Mouse (Mus musculus) neutrophil, adult 5-6 weeks (primary cell): ENCODE data around the gene Uvrag. TPM values are rescaled to one million over a fixed set of nuclear protein-coding genes. Genes with fewer than 3 reads are reported as not detected.
A peak's percentile ranks its signal among the peaks of the same experiment; 100 is the strongest.
"Not testable (repeated sequence)": the region's sequence is repeated elsewhere in the genome, so short reads cannot be mapped to it uniquely, and the experiment has no call there.

ENCODE experiments used
- ATAC-seq: fragments of 151-379, 151-347 bp; 2 replicates; pipeline ENCODE4 v1.8.0; 2017; ENCODE audit warnings: mild to moderate bottlenecking, moderate TSS enrichment; ENCODE audit not compliant: insufficient number of reproducible peaks, poor library complexity, low FRiP score, severe bottlenecking; ENCODE audit errors: extremely low read depth
- total RNA-seq: library from RNA; stranded (forward); fragments of 200-1000 nt; gene quantifications from 2 replicates; pipeline ENCODE4 v1.2.3, GENCODE M21; 2017

Gene Uvrag
- total RNA-seq, 1 experiment from 2014 or later = 90.1 TPM

DNA sequence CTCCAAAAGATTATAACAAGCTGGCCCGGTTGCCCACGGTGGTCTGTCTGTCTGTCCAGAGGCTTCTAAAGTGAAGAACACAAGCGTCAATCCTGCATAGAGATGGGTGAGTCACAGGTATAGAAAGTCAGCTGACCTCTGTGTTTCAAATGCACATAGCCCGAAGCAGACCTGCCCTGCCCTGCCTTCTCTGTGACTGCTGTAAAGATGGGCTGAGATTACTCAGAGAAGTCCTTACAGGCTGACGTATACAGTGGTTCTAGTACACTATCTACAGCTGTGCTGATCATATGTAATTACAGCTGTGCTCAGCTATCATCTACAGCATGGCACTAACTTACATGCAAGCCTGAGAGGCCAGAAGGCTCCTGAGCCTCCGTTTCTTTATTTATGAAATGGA, 62.1 kb downstream of the Uvrag start:
- ATAC-seq = no peak

DNA sequence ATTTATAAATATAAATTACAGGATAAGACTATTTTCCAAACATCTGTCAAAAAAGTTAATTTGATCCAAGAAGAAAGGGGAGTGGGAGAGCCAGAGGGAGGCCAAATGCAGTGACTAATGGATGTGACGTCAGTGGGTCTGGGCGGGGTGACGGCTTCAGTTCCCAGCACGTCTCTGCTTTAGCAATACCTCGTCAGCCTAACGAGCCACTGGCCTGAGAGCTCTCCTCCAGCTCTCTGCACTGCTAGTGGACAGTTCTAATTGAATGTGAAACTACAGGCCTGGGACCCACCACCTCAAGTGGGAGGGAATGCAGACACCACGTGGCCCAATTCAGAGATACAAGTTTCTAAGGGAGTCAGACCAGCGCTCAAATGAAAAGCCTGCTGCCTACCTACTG, 63.7 kb downstream of the Uvrag start:
- no peak for ATAC-seq

DNA sequence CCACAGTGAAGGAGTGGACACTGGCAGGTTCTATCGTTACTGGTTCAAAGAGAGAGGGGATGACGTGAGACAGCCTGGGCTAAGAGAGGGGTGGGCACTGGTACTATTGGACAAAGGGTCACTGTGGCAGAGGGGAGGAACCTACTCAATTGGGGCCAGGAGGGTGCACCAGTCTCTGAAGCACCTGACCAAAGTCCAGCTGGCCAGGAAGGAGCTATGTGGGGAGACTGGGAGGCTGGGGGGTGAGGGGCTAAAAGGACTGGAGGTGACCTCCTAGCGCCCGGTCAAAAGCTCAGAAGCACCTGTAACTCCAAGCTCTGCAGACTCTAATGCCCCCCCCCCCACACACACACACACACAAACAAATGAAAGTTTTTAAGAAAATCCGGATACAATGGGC, 65.8 kb downstream of the Uvrag start:
- ATAC-seq = no peak

- no peak for ATAC-seq
Measured at GRCm38 (mm10) chr7:99073734-99074372, 67.1 kb downstream of the Uvrag start.

DNA sequence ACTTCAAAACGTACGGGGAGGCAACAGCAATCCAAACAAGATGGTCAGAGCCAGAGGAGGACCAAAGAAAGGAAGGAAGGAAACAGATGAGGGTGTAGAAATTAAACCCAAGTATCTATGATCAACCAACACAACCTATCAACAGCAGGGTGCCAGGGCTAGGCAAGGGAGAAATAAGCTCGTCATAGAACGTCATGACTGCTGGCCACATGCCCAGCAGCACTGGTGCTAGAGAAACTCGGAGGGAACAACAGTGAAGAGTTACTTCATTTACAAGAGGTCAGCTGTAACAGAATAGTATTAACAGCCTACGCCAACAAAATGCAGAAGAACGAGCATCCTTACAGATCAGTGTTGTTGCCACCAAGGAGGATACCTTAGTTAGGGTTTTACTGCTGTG, 73.2 kb downstream of the Uvrag start:
- no peak for ATAC-seq

DNA sequence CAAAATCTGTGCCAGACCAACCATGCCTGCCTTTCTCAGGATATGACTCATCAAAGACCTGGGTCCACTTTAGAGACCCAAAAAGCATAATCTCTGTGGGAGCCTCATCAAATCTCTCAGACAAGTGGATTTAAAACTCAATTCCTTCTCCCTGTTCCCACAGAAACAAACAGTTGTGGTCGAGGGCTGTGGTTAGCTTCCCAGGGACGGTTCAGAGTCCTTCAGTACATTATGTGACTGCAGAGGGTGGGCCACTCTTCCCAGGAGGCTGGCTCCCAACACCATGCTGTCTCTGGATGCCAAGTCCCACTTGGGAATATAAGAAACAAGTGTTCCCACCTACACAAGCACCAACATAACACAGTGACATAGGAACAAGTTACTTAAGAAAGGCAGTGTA, 75.0 kb downstream of the Uvrag start:
- ATAC-seq = no peak

DNA sequence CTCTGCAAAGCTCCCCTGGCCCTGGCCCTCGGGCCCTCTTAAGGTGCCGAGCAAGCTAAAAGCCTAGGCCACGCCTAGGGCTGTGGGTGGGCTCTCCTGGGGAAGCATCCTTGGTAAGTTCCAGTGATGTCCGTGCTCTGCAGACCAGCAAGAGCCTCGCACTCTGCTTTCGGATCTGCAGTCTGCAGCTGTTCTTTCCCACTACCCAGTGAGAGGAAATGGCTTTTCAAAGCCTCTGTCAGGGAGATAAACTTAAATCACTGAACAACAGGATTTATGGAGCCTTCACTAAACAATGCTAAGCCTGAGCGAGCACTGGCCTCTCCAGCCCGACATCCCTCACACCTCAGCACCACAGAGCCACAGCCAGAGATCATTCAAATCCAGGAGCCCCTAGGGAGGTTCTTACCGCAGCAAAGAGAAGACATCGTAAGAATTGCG, 75.5 kb downstream of the Uvrag start:
- no peak for ATAC-seq

GRCm38 (mm10) chr7:99064795-99065194, 76.1 kb downstream of the Uvrag start:
- no peak for ATAC-seq

- ATAC-seq = not testable (repeated sequence)
Measured at GRCm38 (mm10) chr7:99062263-99062662, 78.7 kb downstream of the Uvrag start.

GRCm38 (mm10) chr7:99061056-99061680, 79.8 kb downstream of the Uvrag start:
- no peak for ATAC-seq

DNA sequence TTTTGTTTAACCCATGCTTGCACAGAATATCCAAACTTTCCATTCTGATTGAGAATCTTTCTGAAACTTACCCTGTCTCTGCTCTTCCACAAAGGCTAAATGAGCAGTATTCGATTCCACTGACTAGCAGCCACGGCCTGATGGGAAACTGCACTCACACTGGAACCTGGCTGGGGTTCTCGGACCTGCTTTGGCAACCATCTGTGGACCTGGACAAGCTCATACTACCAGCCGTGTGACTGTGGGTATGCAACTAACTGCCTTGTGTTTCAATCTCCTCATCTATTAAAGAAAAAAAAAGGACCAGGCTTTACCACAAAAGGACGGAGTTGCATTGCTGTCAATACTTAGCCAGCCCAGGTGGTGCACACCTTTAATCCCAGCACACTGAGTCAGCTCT, 80.5 kb downstream of the Uvrag start:
- ATAC-seq = no peak

- ATAC-seq = no peak
Measured at GRCm38 (mm10) chr7:99059934-99060333, 81.0 kb downstream of the Uvrag start.

GRCm38 (mm10) chr7:99057053-99057630, 83.8 kb downstream of the Uvrag start:
- ATAC-seq = no peak

- no peak for ATAC-seq
Measured at GRCm38 (mm10) chr7:99053626-99054025, 87.3 kb downstream of the Uvrag start.

DNA sequence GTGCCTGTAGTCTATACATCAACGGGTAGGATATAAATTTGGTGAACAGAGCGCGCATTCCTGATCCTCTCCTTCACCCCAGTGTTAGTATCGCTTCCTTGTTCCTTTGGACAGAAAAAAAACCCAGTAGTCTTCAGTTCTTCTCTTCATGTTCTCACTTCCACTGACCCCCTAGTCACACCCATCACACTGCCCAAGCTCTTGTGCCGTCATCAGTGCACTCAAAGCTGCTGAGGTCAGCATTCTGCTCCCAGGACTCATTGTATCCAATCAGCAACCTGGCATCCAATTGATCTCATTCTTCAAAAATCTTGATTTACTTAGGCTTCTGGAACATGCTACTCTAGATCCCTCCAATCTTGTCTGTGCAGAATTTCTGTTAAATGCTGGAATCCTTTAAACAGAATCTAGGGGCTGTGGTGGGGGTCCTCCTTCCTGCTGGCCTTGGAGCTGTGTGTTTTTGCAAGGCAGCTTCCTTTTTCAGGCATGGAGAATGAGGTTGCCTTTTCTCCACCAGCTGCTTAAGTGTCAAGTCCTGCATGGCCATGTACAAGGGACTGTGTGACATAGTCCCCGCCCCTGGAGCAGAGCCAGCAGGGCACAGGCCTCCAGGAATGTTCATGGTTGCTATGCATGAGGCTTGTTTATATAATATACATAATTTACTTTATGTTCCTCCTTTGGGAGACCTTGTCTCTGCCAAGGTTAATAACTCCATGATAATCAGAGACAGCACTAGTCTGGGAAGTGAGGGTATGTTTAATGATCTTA, 88.3 kb downstream of the Uvrag start:
- ATAC-seq = no peak

GRCm38 (mm10) chr7:99050882-99051281, 90.1 kb downstream of the Uvrag start:
- no peak for ATAC-seq

DNA sequence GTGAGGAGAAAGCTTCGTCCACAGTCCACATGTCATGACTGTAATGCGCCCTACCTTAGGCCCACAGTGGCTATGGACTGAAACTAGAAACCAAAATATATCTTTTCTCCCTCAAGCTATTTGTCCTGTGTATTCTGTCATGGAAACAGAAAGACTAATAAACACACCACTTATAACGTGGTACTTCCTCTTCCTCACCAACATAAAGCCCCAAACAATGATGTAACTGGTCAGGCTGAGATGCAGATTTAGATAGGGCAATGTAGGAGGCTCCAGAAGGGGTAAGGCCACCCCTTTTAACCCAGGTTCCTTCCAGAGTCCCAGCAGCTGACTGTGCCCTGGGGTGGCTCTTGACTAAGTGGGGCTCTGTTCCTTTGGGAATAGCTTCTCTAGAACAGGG, 91.0 kb downstream of the Uvrag start:
- peak; percentile 79 for ATAC-seq

- ATAC-seq = no peak
Measured at GRCm38 (mm10) chr7:99046545-99047206, 94.3 kb downstream of the Uvrag start.

GRCm38 (mm10) chr7:99045525-99045924, 95.4 kb downstream of the Uvrag start:
- no peak for ATAC-seq
